In genomic region chr12:36373237-36373998, GRCm38 (mm10) we compare ENCODE assay signal across 9 mouse cellular contexts. TPM values are rescaled to one million over a fixed set of nuclear protein-coding genes. Genes with fewer than 3 reads are reported as not detected.
DNase-seq lines count a peak whose midpoint lies in the region; ATAC-seq and TF ChIP-seq lines count a peak whose summit lies in the region.
"Had no signal": no experiment of that assay in that cellular context is flagged by ENCODE, and none has a peak within 500 bp of the region (broad histone marks: within the 10 kb centered on the region; RNA-seq: fewer than 3 reads in every experiment).

No protein-coding gene starts in this region.

- H3K9ac ChIP-seq in ES-Bruce4 (ENCODE audit: low read depth, poor library complexity, severe bottlenecking), result no peak overlapping the region

- H3K36me3 ChIP-seq in ES-Bruce4 (ENCODE audit: control insufficient read depth, insufficient read depth, low read length, poor library complexity, severe bottlenecking), result no peaks in the 10 kb centered on the region

- peak; percentile 62 for TF ChIP-seq CTCF in layer of hippocampus, adult 2 months (conservative IDR thresholded peaks at IDR 0.05)
- TF ChIP-seq CTCF in ES-Bruce4 (IDR thresholded peaks at IDR 0.05; ENCODE audit: low read depth, low read length), result peak; percentile 38

- no peaks in the 10 kb centered on the region for H3K9me3 ChIP-seq in ES-Bruce4 (replicated peaks; ENCODE audit: control insufficient read depth, insufficient read depth, low read length, poor library complexity, severe bottlenecking)

- TF ChIP-seq EP300 in ES-Bruce4 (IDR thresholded peaks at IDR 0.05; ENCODE audit: insufficient read depth, low read depth, low read length), result no peak

- H3K27ac ChIP-seq in layer of hippocampus, adult 2 months, result no peak overlapping the region
- no peak overlapping the region for H3K27ac ChIP-seq in ES-Bruce4 (ENCODE audit: insufficient read depth, low read length)
- H3K27ac ChIP-seq: macrophage had no signal

- no peak overlapping the region for H3K4me3 ChIP-seq in layer of hippocampus, adult 2 months
- no peak overlapping the region for H3K4me3 ChIP-seq in ES-Bruce4 (ENCODE audit: low read depth, low read length)

- H3K27me3 ChIP-seq in ES-Bruce4 (ENCODE audit: control insufficient read depth, insufficient read depth, low read length, poor library complexity, severe bottlenecking), result no peaks in the 10 kb centered on the region

- no peaks in the 10 kb centered on the region for H3K4me1 ChIP-seq in ES-Bruce4 (ENCODE audit: control insufficient read depth, insufficient read depth, low read length)

- no peak for DNase-seq in layer of hippocampus, adult 2 months (ENCODE audit: low spot score in 2 of 2)
- no peak for DNase-seq in layer of hippocampus, adult 9-11 months
- peak; percentile 18 for DNase-seq in CD4-positive, CD25-positive, alpha-beta regulatory T cell, adult 2 months (ENCODE audit: low read depth, low spot score)
- no peak for DNase-seq in thymus, postnatal 4 days
- no peak for DNase-seq in gastrocnemius, postnatal 10 days
- DNase-seq: gastrocnemius, postnatal 25 days had no signal

- TF ChIP-seq POLR2A in ES-Bruce4 (IDR thresholded peaks at IDR 0.05; ENCODE audit: insufficient read depth, low read length), result no peak

- ATAC-seq in hematopoietic stem cell, adult 5-6 weeks (replicated peaks in 1 of 2; ENCODE audit: insufficient read depth in 1 of 2, low FRiP score in 2 of 2, low TSS enrichment in 1 of 2, low read depth in 1 of 2, poor library complexity in 2 of 2, severe bottlenecking in 2 of 2), result peak; percentile 10 to 56; a peak in 1 of 4 replicates

RNA-seq across cellular contexts. Expression of gene Ispd, which starts 7.8 kb away (rescaled TPM):
- total RNA-seq in layer of hippocampus, adult 2 months (2021), result 10 to 100 TPM; 13.2 to 13.3 TPM
- polyA plus RNA-seq in ES-Bruce4 (2011; ENCODE audit: insufficient read depth, insufficient read length, low read depth, missing spikeins), result 0.65 and 1.2 TPM in 2 replicates
- total RNA-seq in hematopoietic stem cell, adult 5-6 weeks (2017), result 4.3 and 7.4 TPM in 2 replicates
- total RNA-seq in gastrocnemius, postnatal 10 days (2021), result 1 to 10 TPM; 8.9 to 9.4 TPM

RNA-seq across cellular contexts. Expression of gene D630036H23Rik, which starts 8.6 kb away (rescaled TPM):
- 1 to 10 TPM; 2.2 to 2.5 TPM for total RNA-seq in layer of hippocampus, adult 2 months (2021)
- not detected in 2 replicates for polyA plus RNA-seq in ES-Bruce4 (2011; ENCODE audit: insufficient read depth, insufficient read length, low read depth, missing spikeins)
- total RNA-seq in hematopoietic stem cell, adult 5-6 weeks (2017), result not detected in 2 replicates
- 1 to 10 TPM; 1.0 to 1.5 TPM for total RNA-seq in gastrocnemius, postnatal 10 days (2021)
- polyA plus RNA-seq: macrophage had no signal

RNA-seq across cellular contexts. Expression of gene Sostdc1, which starts 59.5 kb away (rescaled TPM):
- 1 to 10 TPM; 2.5 to 5.1 TPM for total RNA-seq in layer of hippocampus, adult 2 months (2021)
- not detected in 2 replicates for polyA plus RNA-seq in ES-Bruce4 (2011; ENCODE audit: insufficient read depth, insufficient read length, low read depth, missing spikeins)
- not detected in 2 replicates for total RNA-seq in hematopoietic stem cell, adult 5-6 weeks (2017)
- total RNA-seq in gastrocnemius, postnatal 10 days (2021), result 1 to 10 TPM; 2.5 to 3.6 TPM
- polyA plus RNA-seq: macrophage had no signal
